Mouse (Mus musculus): ENCODE measurements around the gene Tmem183a.

DNA sequence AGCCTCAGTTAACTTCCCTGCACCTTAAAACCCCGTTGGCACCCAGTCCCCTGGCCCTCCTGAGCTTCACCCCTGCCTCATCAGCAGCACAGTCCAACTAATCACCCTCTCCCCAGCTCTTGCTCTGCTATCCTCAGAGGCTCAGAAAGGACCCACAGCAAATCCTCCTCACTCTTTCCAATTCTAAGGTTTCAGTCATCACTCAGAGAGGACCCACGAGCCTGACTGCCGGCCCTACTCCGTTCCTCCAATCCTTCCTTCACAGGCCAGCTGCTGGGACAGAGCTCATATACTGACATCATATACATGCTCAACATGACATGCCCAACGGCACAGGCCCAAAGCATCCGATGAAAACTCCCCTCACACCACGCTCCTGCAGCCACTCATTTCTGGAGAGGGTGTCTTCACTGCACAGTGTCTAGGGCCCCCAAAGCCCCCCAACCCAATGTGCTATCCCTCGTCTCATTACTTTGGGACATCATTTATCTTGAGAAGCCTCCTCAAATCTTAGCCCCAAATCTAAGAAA, 18.9 kb downstream of the Tmem183a start:
- TF ChIP-seq CTCF (IDR thresholded peaks at IDR 0.05; ENCODE audit: low read depth, low read length) (no peak), POLR2A (IDR thresholded peaks at IDR 0.05; ENCODE audit: extremely low read depth, insufficient read depth, low read length) (no peak)
